ENCODE assay signal across 20 mouse cellular contexts in genomic region chr5:128707271-128707670, GRCm38 (mm10). TPM values are rescaled to one million over a fixed set of nuclear protein-coding genes. Genes with fewer than 3 reads are reported as not detected.
"Had no signal": no experiment of that assay in that cellular context is flagged by ENCODE, and none has a peak within 500 bp of the region (broad histone marks: within the 10 kb centered on the region; RNA-seq: fewer than 3 reads in every experiment).

No protein-coding gene starts in this region.

- H3K4me1 ChIP-seq: megakaryocyte, embryonic 14.5 days had no signal

- H3K27me3 ChIP-seq: megakaryocyte, embryonic 14.5 days; midbrain, embryonic 15.5 days; neural tube, embryonic 12.5 days had no signal

- DNase-seq: lung, adult 18-20 months; lung, embryonic 14.5 days; lung, postnatal 10 days; lung, postnatal 36 days; right cerebral cortex, postnatal 14 days; spleen, adult 18-20 months; thymus, adult 2 months; thymus, postnatal 25 days; thymus, postnatal 4 days had no signal

- H3K36me3 ChIP-seq: midbrain, embryonic 13.5 days; midbrain, embryonic 15.5 days; neural tube, embryonic 12.5 days had no signal

- H3K4me3 ChIP-seq: megakaryocyte, embryonic 14.5 days; midbrain, embryonic 13.5 days; midbrain, embryonic 15.5 days; neural tube, embryonic 12.5 days had no signal

- H3K27ac ChIP-seq: liver, embryonic 14.5 days; macrophage; midbrain, embryonic 13.5 days; midbrain, embryonic 15.5 days; neural tube, embryonic 12.5 days had no signal

RNA-seq across cellular contexts. Expression of gene Piwil1, which starts 4.9 kb away (rescaled TPM):
- polyA plus RNA-seq: liver, embryonic 14.5 days; liver, embryonic 16.5 days; lung, embryonic 14.5 days; lung, embryonic 16.5 days; macrophage; stomach, embryonic 14.5 days; stomach, embryonic 16.5 days; urinary bladder, adult 2 months had no signal
